Mouse (Mus musculus) heart, embryonic 15.5 days (tissue): ENCODE data around the gene 1700008O03Rik. TPM values are rescaled to one million over a fixed set of nuclear protein-coding genes. Genes with fewer than 3 reads are reported as not detected.

Source experiments
- ATAC-seq: fragments of 200-750 bp; cut with Nextera tagmentation; replicated peaks from 2 replicates; pipeline ENCODE4 v1.8.0; 2017; ENCODE audit warnings: low read depth, moderate TSS enrichment; ENCODE audit not compliant: insufficient number of reproducible peaks, insufficient read depth, low FRiP score
- H3K27ac ChIP-seq: fragments of 300-500 bp; sonication (generic); 2 replicates; pipeline ENCODE4 v1.5.1; 2015; ENCODE audit warnings: mild to moderate bottlenecking, inconsistent platforms
- H3K27me3 ChIP-seq: fragments of 300-500 bp; sonication (generic); 2 replicates; pipeline ENCODE4 v1.6.1; 2015; ENCODE audit warnings: inconsistent platforms
- H3K36me3 ChIP-seq: fragments of 300-500 bp; sonication (generic); 2 replicates; pipeline ENCODE4 v1.6.1; 2015; ENCODE audit warnings: mild to moderate bottlenecking, inconsistent platforms
- H3K4me1 ChIP-seq: fragments of 300-500 bp; sonication (generic); replicated peaks from 2 replicates; pipeline ENCODE4 v1.6.1; 2015; ENCODE audit warnings: inconsistent platforms
- H3K4me2 ChIP-seq: fragments of 300-500 bp; sonication (generic); 2 replicates; pipeline ENCODE4 v1.6.1; 2015; ENCODE audit warnings: inconsistent platforms, mild to moderate bottlenecking, moderate library complexity
- H3K4me3 ChIP-seq: fragments of 300-500 bp; sonication (generic); 2 replicates; pipeline ENCODE4 v1.5.1; 2015; ENCODE audit warnings: mild to moderate bottlenecking, inconsistent platforms
- H3K9ac ChIP-seq: fragments of 300-500 bp; sonication (generic); 2 replicates; pipeline ENCODE4 v1.6.1; 2015; ENCODE audit warnings: mild to moderate bottlenecking, inconsistent platforms
- H3K9me3 ChIP-seq: fragments of 300-500 bp; sonication (generic); replicated peaks from 2 replicates; pipeline ENCODE4 v1.6.1; 2016; ENCODE audit warnings: inconsistent platforms
- WGBS: fragments of 180-500 bp; shearing (Covaris S2); methylation state at CpG from one replicate; pipeline ENCODE4 v1.1.7; 2015; ENCODE audit warnings: mixed read lengths; 5-methylcytosine and 5-hydroxymethylcytosine counted together
- polyA plus RNA-seq: library from polyadenylated mRNA; unstranded; fragments of >200 nt; fragmentation: Nextera tagmentation; extraction: Ambion mirVana; gene quantifications from 2 replicates; pipeline ENCODE4 v1.2.1, GENCODE M21; 2015

The 1700008O03Rik gene
- polyA plus RNA-seq: 0.13 and 0.47 TPM in 2 replicates

GRCm38 (mm10) chr7:44385720-44386119 lies at the start of gene 1700008O03Rik:
Gene 1700008O03Rik, minus strand, starts transcription at chr7:44385820.
- Histone ChIP-seq H3K4me3 (peak within 1 kb of the TSS; percentile 51), H3K9ac (no peak within 1 kb of the TSS), H3K4me1 (peaks cover 9% of the 10 kb centered on the region), H3K27me3 (peaks cover 55% of the 10 kb centered on the region), H3K27ac (no peak within 1 kb of the TSS), H3K4me2 (peak within 1 kb of the TSS; percentile 90), H3K9me3 (no peaks in the 10 kb centered on the region), H3K36me3 (no peaks in the 10 kb centered on the region)
- ATAC-seq: 0 out of 2 replicates have a peak, but pooled peaks have one; percentile 21
- WGBS: 75% methylated on average over 12 of the region's 12 CpGs

- no peak overlapping the region for H3K9ac ChIP-seq
- 67% methylated on average over 9 of the region's 9 CpGs for WGBS
- H3K4me3 ChIP-seq: no peak overlapping the region
- no peaks in the 10 kb centered on the region for H3K9me3 ChIP-seq
- no peak for ATAC-seq
- H3K36me3 ChIP-seq: no peaks in the 10 kb centered on the region
- H3K4me2 ChIP-seq: no peak overlapping the region
- H3K27me3 ChIP-seq: peaks cover 70% of the 10 kb centered on the region
- H3K27ac ChIP-seq: no peak overlapping the region
- peaks cover 13% of the 10 kb centered on the region for H3K4me1 ChIP-seq
Observed at GRCm38 (mm10) chr7:44434089-44434488, 48.5 kb upstream of the 1700008O03Rik start.

GRCm38 (mm10) chr7:44433371-44433770 lies 47.8 kb upstream of the 1700008O03Rik start:
- Histone ChIP-seq H3K27me3 (peaks cover 74% of the 10 kb centered on the region), H3K36me3 (no peaks in the 10 kb centered on the region), H3K4me2 (no peak overlapping the region), H3K9ac (no peak overlapping the region), H3K4me3 (no peak overlapping the region), H3K27ac (no peak overlapping the region), H3K4me1 (peaks cover 17% of the 10 kb centered on the region), H3K9me3 (no peaks in the 10 kb centered on the region)
- peak; percentile 15; the same call in 1 of the 2 replicates for ATAC-seq
- WGBS: 4% methylated on average over 7 of the region's 7 CpGs

GRCm38 (mm10) chr7:44432550-44432949 lies 46.9 kb upstream of the 1700008O03Rik start:
- ATAC-seq: no peak
- H3K27me3 ChIP-seq: peaks cover 74% of the 10 kb centered on the region
- H3K27ac ChIP-seq: no peak overlapping the region
- no peaks in the 10 kb centered on the region for H3K36me3 ChIP-seq
- H3K9ac ChIP-seq: no peak overlapping the region
- H3K4me1 ChIP-seq: peaks cover 20% of the 10 kb centered on the region
- no peak overlapping the region for H3K4me3 ChIP-seq
- no peak overlapping the region for H3K4me2 ChIP-seq
- H3K9me3 ChIP-seq: no peaks in the 10 kb centered on the region
- 70% methylated on average over 6 of the region's 6 CpGs for WGBS

- no peaks in the 10 kb centered on the region for H3K9me3 ChIP-seq
- no peaks in the 10 kb centered on the region for H3K36me3 ChIP-seq
- H3K4me3 ChIP-seq: peak overlapping the region; percentile 53
- WGBS: 3% methylated on average over 32 of the region's 32 CpGs
- peaks cover 20% of the 10 kb centered on the region for H3K4me1 ChIP-seq
- peak overlapping the region; percentile 10; the same call in 1 of the 2 replicates for H3K9ac ChIP-seq
- no peak overlapping the region for H3K27ac ChIP-seq
- H3K4me2 ChIP-seq: peak overlapping the region; percentile 80
- no peak for ATAC-seq
- peaks cover 79% of the 10 kb centered on the region for H3K27me3 ChIP-seq
Observed at GRCm38 (mm10) chr7:44429534-44430488, 44.2 kb upstream of the 1700008O03Rik start.

GRCm38 (mm10) chr7:44428968-44429521 lies 43.4 kb upstream of the 1700008O03Rik start, which contains the start of gene Lrrc4b:
Gene Lrrc4b, plus strand, starts transcription at chr7:44429018.
- H3K27me3 ChIP-seq: peaks cover 73% of the 10 kb centered on the region
- peak within 1 kb of the TSS; percentile 53 for H3K4me3 ChIP-seq
- ATAC-seq: no peak; the same call in 1 of the 2 replicates
- no peaks in the 10 kb centered on the region for H3K9me3 ChIP-seq
- H3K36me3 ChIP-seq: no peaks in the 10 kb centered on the region
- H3K4me1 ChIP-seq: peaks cover 20% of the 10 kb centered on the region
- under 1% methylated on average over 34 of the region's 69 CpGs for WGBS
- H3K4me2 ChIP-seq: peak within 1 kb of the TSS; percentile 80
- H3K27ac ChIP-seq: no peak within 1 kb of the TSS
- H3K9ac ChIP-seq: peak within 1 kb of the TSS; percentile 43; the same call in 1 of the 2 replicates

GRCm38 (mm10) chr7:44428171-44428950 lies 42.7 kb upstream of the 1700008O03Rik start:
- no peak for ATAC-seq
- Histone ChIP-seq H3K36me3 (no peaks in the 10 kb centered on the region), H3K4me2 (peak overlapping the region; percentile 80), H3K4me1 (peaks cover 18% of the 10 kb centered on the region), H3K9me3 (no peaks in the 10 kb centered on the region), H3K27ac (no peak overlapping the region), H3K27me3 (peaks cover 67% of the 10 kb centered on the region), H3K4me3 (peak overlapping the region; percentile 53), H3K9ac (no peak overlapping the region)
- 2% methylated on average over 17 of the region's 38 CpGs for whole genome bisulfite sequencing

- Histone ChIP-seq H3K27me3 (peaks cover 64% of the 10 kb centered on the region), H3K4me2 (peak overlapping the region; percentile 80), H3K9ac (no peak overlapping the region), H3K4me3 (no peak overlapping the region), H3K4me1 (peaks cover 18% of the 10 kb centered on the region), H3K27ac (no peak overlapping the region), H3K36me3 (no peaks in the 10 kb centered on the region), H3K9me3 (no peaks in the 10 kb centered on the region)
- 13% methylated on average over 8 of the region's 8 CpGs for WGBS
- ATAC-seq: no peak
Observed at GRCm38 (mm10) chr7:44427666-44428065, 42.0 kb upstream of the 1700008O03Rik start.

- Histone ChIP-seq H3K4me2 (no peak overlapping the region), H3K9me3 (no peaks in the 10 kb centered on the region), H3K4me1 (no peaks in the 10 kb centered on the region), H3K27me3 (no peaks in the 10 kb centered on the region), H3K9ac (no peak overlapping the region), H3K27ac (no peak overlapping the region), H3K36me3 (no peaks in the 10 kb centered on the region), H3K4me3 (no peak overlapping the region)
- WGBS: 77% methylated on average over 6 of the region's 6 CpGs
- no peak for ATAC-seq
Observed at GRCm38 (mm10) chr7:44413307-44413706, 27.7 kb upstream of the 1700008O03Rik start.

GRCm38 (mm10) chr7:44411144-44411543 lies 25.5 kb upstream of the 1700008O03Rik start:
- no peak overlapping the region for H3K27ac ChIP-seq
- H3K36me3 ChIP-seq: no peaks in the 10 kb centered on the region
- H3K9me3 ChIP-seq: no peaks in the 10 kb centered on the region
- H3K27me3 ChIP-seq: peaks cover 5% of the 10 kb centered on the region
- 80% methylated on average over 4 of the region's 4 CpGs for WGBS
- no peak overlapping the region for H3K4me2 ChIP-seq
- ATAC-seq: no peak
- H3K4me3 ChIP-seq: no peak overlapping the region
- no peaks in the 10 kb centered on the region; the same call in 1 of the 2 replicates for H3K4me1 ChIP-seq
- no peak overlapping the region for H3K9ac ChIP-seq

GRCm38 (mm10) chr7:44406015-44406355 lies 20.4 kb upstream of the 1700008O03Rik start:
- no peak overlapping the region; the same call in 1 of the 2 replicates for H3K4me2 ChIP-seq
- H3K9ac ChIP-seq: no peak overlapping the region
- H3K9me3 ChIP-seq: no peaks in the 10 kb centered on the region
- H3K4me1 ChIP-seq: peaks cover 3% of the 10 kb centered on the region; the same call in 1 of the 2 replicates
- H3K36me3 ChIP-seq: no peaks in the 10 kb centered on the region
- no peak overlapping the region for H3K27ac ChIP-seq
- H3K27me3 ChIP-seq: peaks cover 5% of the 10 kb centered on the region
- WGBS: 1% methylated on average over 5 of the region's 5 CpGs
- ATAC-seq: no peak
- peak overlapping the region; percentile 45 for H3K4me3 ChIP-seq
